Mouse (Mus musculus) C2C12 (cell line): ENCODE data around the gene Tmem255b.

Source experiments
- CTCF ChIP-seq: IDR thresholded peaks from one replicate; pipeline ENCODE4 v1.5.1; 2011; ENCODE audit not compliant: control insufficient read depth, insufficient read depth, insufficient read length
- FOSL1 ChIP-seq: IDR thresholded peaks from one replicate; pipeline ENCODE4 v1.8.0; 2011; ENCODE audit warnings: mild to moderate bottlenecking, low read length; ENCODE audit not compliant: poor library complexity, insufficient read depth, severe bottlenecking
- MAX ChIP-seq: IDR thresholded peaks from one replicate; pipeline ENCODE4 v1.6.1; 2011; ENCODE audit warnings: mild to moderate bottlenecking, control low read depth
- MYOD1 ChIP-seq: IDR thresholded peaks from one replicate; pipeline ENCODE4 v1.6.1; 2011; ENCODE audit warnings: low read depth; ENCODE audit not compliant: control insufficient read depth, insufficient read length
- MYOG ChIP-seq: IDR thresholded peaks from one replicate; pipeline ENCODE4 v1.6.1; 2011; ENCODE audit not compliant: control insufficient read depth, insufficient read length; ENCODE audit errors: extremely low read depth
- USF1 ChIP-seq: IDR thresholded peaks from one replicate; pipeline ENCODE4 v1.6.1; 2011; ENCODE audit warnings: low read depth, mild to moderate bottlenecking, control low read depth, moderate library complexity

- TF ChIP-seq MAX (no peak), MYOD1 (no peak), CTCF (no peak), USF1 (no peak), FOSL1 (no peak), MYOG (no peak)
Measured at GRCm38 (mm10) chr8:13454341-13455113, 19.5 kb downstream of the Tmem255b start.
